Mouse (Mus musculus): ENCODE measurements around the gene Camk1d. TPM values are rescaled to one million over a fixed set of nuclear protein-coding genes. Genes with fewer than 3 reads are reported as not detected.

The Camk1d gene
- total RNA-seq, 2 experiments from 2014 or later: 159 to 180 TPM

GRCm38 (mm10) chr2:5732047-5732446, 17.7 kb upstream of the Camk1d start:
- no peak for DNase-seq (ENCODE audit: low spot score in 2 of 2)
- H3K4me3 ChIP-seq: no peak overlapping the region

GRCm38 (mm10) chr2:5730364-5730792, 16.1 kb upstream of the Camk1d start:
- Histone ChIP-seq H3K4me3 (peak overlapping the region; percentile 8; the same call in 1 of the 2 replicates), H3K27ac (peak overlapping the region; percentile 77)
- peak; percentile 44 to 49 for DNase-seq (ENCODE audit: low spot score in 2 of 2)
- no peak for TF ChIP-seq CTCF (conservative IDR thresholded peaks at IDR 0.05)

More at GRCm38 (mm10) chr2:5732047-5732446, 17.7 kb upstream of the Camk1d start:
- no peak for TF ChIP-seq CTCF (conservative IDR thresholded peaks at IDR 0.05)
- peak overlapping the region; percentile 48; the same call in 1 of the 2 replicates for H3K27ac ChIP-seq

GRCm38 (mm10) chr2:5729931-5730330, 15.6 kb upstream of the Camk1d start:
- Histone ChIP-seq H3K27ac (peak overlapping the region; percentile 77; the same call in 1 of the 2 replicates), H3K4me3 (no peak overlapping the region)
- TF ChIP-seq CTCF (conservative IDR thresholded peaks at IDR 0.05): no peak
- DNase-seq (ENCODE audit: low spot score in 2 of 2): no peak

- Histone ChIP-seq H3K4me3 (no peak overlapping the region), H3K27ac (no peak overlapping the region)
- DNase-seq (ENCODE audit: low spot score in 2 of 2): no peak
- TF ChIP-seq CTCF (conservative IDR thresholded peaks at IDR 0.05): no peak
Measured at GRCm38 (mm10) chr2:5725028-5725701, 10.8 kb upstream of the Camk1d start.

- Histone ChIP-seq H3K27ac (no peak overlapping the region), H3K4me3 (no peak overlapping the region)
- DNase-seq (ENCODE audit: low spot score in 2 of 2): no peak
- peak; percentile 58 for TF ChIP-seq CTCF (conservative IDR thresholded peaks at IDR 0.05)
Measured at GRCm38 (mm10) chr2:5717675-5718074, 3.4 kb upstream of the Camk1d start.

- H3K27ac ChIP-seq: peak overlapping the region; percentile 94
Measured at GRCm38 (mm10) chr2:5715544-5715943, 1.2 kb upstream of the Camk1d start.

GRCm38 (mm10) chr2:5715054-5715410, 717 bp upstream of the Camk1d start:
- H3K4me3 ChIP-seq: peak overlapping the region; percentile 95
- H3K27ac ChIP-seq: peak overlapping the region; percentile 94
- DNase-seq (ENCODE audit: low spot score in 2 of 2): no peak
- TF ChIP-seq CTCF (conservative IDR thresholded peaks at IDR 0.05): no peak; the same call in 1 of the 2 replicates

More at GRCm38 (mm10) chr2:5715544-5715943, 1.2 kb upstream of the Camk1d start:
- no peak for TF ChIP-seq CTCF (conservative IDR thresholded peaks at IDR 0.05)
- H3K4me3 ChIP-seq: no peak overlapping the region; the same call in 1 of the 2 replicates
- DNase-seq (ENCODE audit: low spot score in 2 of 2): no peak

- DNase-seq (ENCODE audit: low spot score in 2 of 2): peak; percentile 39
- peak overlapping the region; percentile 95 for H3K4me3 ChIP-seq
- TF ChIP-seq CTCF (conservative IDR thresholded peaks at IDR 0.05): no peak
- H3K27ac ChIP-seq: peak overlapping the region; percentile 94
Measured at GRCm38 (mm10) chr2:5713325-5714210, 747 bp downstream of the Camk1d start.

- no peak for DNase-seq (ENCODE audit: low spot score in 2 of 2)
- no peak for TF ChIP-seq CTCF (conservative IDR thresholded peaks at IDR 0.05)
- H3K27ac ChIP-seq: peak overlapping the region; percentile 94; the same call in 1 of the 2 replicates
- peak overlapping the region; percentile 95 for H3K4me3 ChIP-seq
Measured at GRCm38 (mm10) chr2:5712255-5712654, 2.1 kb downstream of the Camk1d start.

GRCm38 (mm10) chr2:5709911-5710310, 4.4 kb downstream of the Camk1d start:
- no peak overlapping the region for H3K4me3 ChIP-seq
- H3K27ac ChIP-seq: no peak overlapping the region
- TF ChIP-seq CTCF (conservative IDR thresholded peaks at IDR 0.05): no peak
- no peak for DNase-seq (ENCODE audit: low spot score in 2 of 2)

GRCm38 (mm10) chr2:5707871-5708733, 6.2 kb downstream of the Camk1d start:
- no peak overlapping the region for H3K4me3 ChIP-seq
- H3K27ac ChIP-seq: no peak overlapping the region
- DNase-seq (ENCODE audit: low spot score in 2 of 2): no peak
- TF ChIP-seq CTCF (conservative IDR thresholded peaks at IDR 0.05): no peak

GRCm38 (mm10) chr2:5706618-5707017, 7.7 kb downstream of the Camk1d start:
- no peak overlapping the region for H3K27ac ChIP-seq
- no peak for DNase-seq (ENCODE audit: low spot score in 2 of 2)
- 0 out of 2 replicates have a peak, but pooled peaks have one; percentile 14 for TF ChIP-seq CTCF (conservative IDR thresholded peaks at IDR 0.05)
- no peak overlapping the region for H3K4me3 ChIP-seq
